Mouse (Mus musculus): Measurements from ENCODE around the gene Lrrk1. TPM values are rescaled to one million over a fixed set of nuclear protein-coding genes. Genes with fewer than 3 reads are reported as not detected.

Lrrk1 gene
- total RNA-seq (2017) = 30.2 to 96.4 TPM (median 40.2 TPM) in 3 replicates

- ATAC-seq (replicated peaks; ENCODE audit: insufficient number of reproducible peaks, low FRiP score, low TSS enrichment, poor library complexity, severe bottlenecking) = peak; percentile 45
Observed at GRCm38 (mm10) chr7:66387813-66388521, at the start of gene Lrrk1. Gene Lrrk1 (minus strand): TSS chr7:66388350.

- peak; percentile 68; the same call in 1 of the 2 replicates for ATAC-seq (replicated peaks; ENCODE audit: insufficient number of reproducible peaks, low FRiP score, low TSS enrichment, poor library complexity, severe bottlenecking)
Observed at GRCm38 (mm10) chr7:66434453-66434935, 46.3 kb upstream of the Lrrk1 start.

- ATAC-seq (replicated peaks; ENCODE audit: insufficient number of reproducible peaks, low FRiP score, low TSS enrichment, poor library complexity, severe bottlenecking) = no peak
Observed at GRCm38 (mm10) chr7:66427437-66428161, 39.4 kb upstream of the Lrrk1 start, which contains the start of gene Aldh1a3. Gene Aldh1a3 (minus strand): TSS chr7:66427517.

DNA sequence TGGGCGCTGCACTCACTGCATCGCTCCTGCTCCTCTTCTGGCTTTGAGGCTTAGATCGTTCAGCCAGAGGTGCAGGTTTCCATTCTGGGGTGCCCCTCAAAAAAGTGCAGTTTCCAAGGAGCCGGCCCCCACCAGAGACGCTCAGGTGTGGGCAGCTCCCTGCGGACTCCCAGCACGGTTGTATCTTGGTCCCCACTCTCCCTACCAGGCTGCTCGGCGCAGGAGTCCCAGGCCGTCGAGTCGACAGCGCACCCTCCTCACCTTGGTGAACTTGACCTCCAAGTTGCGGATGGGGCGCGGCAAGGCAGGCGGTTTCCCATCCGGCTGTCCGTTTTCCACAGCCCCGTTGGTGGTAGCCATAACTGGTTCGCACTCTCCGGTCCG, 38.9 kb upstream of the Lrrk1 start:
- no peak for ATAC-seq (replicated peaks; ENCODE audit: insufficient number of reproducible peaks, low FRiP score, low TSS enrichment, poor library complexity, severe bottlenecking)

DNA sequence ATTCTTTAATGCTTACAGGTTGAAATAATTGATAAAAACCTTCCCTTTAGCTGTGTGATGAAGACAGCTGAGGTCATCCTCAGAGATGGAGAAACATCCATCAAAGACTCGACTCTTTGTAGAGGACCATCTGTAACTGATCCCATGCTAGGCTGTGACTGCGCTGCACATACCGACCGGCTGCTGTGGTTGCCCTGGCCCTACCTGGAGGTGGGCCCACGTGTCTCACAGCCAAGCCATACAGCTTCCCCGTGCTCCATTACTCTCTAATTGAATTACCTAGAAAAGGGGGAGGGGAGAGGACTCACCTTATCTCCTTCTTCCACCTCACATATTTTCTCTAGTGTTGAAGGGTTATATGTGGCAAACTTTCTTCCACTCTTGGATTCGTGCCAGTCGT, 33.8 kb upstream of the Lrrk1 start:
- no peak for ATAC-seq (replicated peaks; ENCODE audit: insufficient number of reproducible peaks, low FRiP score, low TSS enrichment, poor library complexity, severe bottlenecking)

- no peak for ATAC-seq (replicated peaks; ENCODE audit: insufficient number of reproducible peaks, low FRiP score, low TSS enrichment, poor library complexity, severe bottlenecking)
Observed at GRCm38 (mm10) chr7:66418981-66419380, 30.8 kb upstream of the Lrrk1 start.

DNA sequence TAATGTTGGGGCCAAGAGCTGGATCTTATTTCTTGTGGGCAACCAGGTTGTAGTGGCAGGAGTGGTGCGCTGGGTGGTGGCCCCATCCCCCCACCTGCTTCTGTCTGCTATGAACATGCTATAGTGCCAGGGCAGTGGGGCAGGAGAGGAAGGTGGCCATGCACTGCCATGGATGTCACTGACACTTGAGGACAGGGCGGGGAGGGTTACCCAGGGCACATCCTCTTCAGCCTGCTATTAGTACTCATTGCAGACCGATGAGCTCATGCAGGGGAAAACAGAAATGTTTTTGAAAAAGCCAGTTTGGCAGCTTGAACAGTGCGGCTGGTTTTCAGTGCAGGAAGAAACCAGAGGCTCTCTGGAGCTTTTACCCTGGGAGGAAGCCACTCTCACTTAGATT, 28.7 kb upstream of the Lrrk1 start:
- no peak for ATAC-seq (replicated peaks; ENCODE audit: insufficient number of reproducible peaks, low FRiP score, low TSS enrichment, poor library complexity, severe bottlenecking)

DNA sequence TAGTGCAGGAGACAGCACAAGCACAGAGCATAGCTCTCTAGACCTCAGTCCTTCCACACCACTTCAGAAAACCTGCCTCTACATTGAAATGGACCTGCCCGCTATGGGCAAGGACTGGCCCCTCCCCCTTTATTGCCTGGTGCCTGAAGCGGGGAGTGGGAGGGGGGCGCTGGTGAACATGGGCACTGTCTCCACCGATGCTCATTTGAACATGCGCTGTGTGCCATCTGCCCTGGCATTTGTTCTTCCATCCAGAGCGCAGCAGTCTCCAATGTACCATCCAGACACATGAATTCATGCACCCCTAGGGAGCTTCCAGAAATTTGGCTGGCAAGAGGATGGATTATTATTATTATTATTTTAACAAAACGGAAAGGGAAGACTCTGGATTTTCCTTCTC, 24.9 kb upstream of the Lrrk1 start:
- ATAC-seq (replicated peaks; ENCODE audit: insufficient number of reproducible peaks, low FRiP score, low TSS enrichment, poor library complexity, severe bottlenecking) = no peak

GRCm38 (mm10) chr7:66409433-66409832, 21.3 kb upstream of the Lrrk1 start:
- ATAC-seq (replicated peaks; ENCODE audit: insufficient number of reproducible peaks, low FRiP score, low TSS enrichment, poor library complexity, severe bottlenecking) = no peak

GRCm38 (mm10) chr7:66406971-66407370, 18.8 kb upstream of the Lrrk1 start:
- ATAC-seq (replicated peaks; ENCODE audit: insufficient number of reproducible peaks, low FRiP score, low TSS enrichment, poor library complexity, severe bottlenecking) = no peak

DNA sequence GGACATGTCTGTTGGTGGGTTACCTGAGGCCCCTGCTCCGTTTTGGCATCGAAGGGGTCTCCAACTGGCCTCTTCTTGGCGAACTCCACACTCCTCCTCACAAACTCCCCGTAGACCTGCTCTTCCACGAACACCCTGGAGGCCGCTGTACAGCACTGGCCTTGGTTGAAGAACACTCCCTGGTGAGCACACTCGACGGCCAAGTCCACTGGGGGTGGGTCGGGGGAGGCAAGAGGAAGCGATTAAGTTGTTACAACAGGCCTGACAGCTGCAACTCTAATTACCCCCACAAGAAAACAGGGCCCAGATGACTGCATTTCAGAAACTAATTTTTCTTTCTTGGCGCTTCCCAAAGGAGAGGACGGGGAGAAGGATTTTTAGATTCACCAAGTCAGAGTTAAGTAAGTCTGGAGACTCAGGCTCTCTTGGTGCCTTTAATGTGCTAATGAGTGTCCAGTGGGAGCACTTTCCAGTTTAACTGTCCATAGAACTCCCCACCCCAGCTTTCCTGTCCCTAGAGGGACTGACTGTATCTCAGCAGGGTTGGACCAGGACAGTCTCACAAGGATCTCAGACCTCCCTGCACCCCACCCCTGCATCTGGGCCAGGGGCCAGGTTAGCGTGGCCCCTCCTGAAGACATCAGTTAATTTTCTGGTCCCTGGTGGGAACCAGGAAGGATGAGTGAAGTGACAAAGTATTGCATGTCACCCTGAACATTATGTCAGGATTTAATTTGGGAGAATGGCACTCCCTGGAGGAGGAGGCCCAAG, 18.0 kb upstream of the Lrrk1 start:
- no peak for ATAC-seq (replicated peaks; ENCODE audit: insufficient number of reproducible peaks, low FRiP score, low TSS enrichment, poor library complexity, severe bottlenecking)

GRCm38 (mm10) chr7:66405541-66405940, 17.4 kb upstream of the Lrrk1 start:
- no peak for ATAC-seq (replicated peaks; ENCODE audit: insufficient number of reproducible peaks, low FRiP score, low TSS enrichment, poor library complexity, severe bottlenecking)

DNA sequence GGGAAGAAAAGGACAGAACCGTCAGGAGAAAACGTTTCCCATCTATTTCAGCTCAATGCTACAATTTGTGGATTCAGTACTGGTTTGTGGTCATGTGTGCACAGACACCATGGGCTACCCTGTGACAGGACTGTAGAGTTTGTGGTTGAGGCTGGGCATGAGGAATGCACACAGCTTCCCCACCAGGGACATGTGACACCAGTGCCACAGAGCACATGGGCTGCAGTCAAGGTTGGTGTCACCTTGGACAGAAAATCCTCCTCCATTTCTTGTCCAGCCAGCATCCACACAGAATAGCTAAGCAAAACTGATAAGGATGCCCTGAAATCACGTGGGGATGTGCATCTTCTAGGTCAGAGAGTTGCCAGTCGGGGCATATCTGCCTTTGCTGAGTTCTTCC, 16.7 kb upstream of the Lrrk1 start:
- ATAC-seq (replicated peaks; ENCODE audit: insufficient number of reproducible peaks, low FRiP score, low TSS enrichment, poor library complexity, severe bottlenecking) = no peak

DNA sequence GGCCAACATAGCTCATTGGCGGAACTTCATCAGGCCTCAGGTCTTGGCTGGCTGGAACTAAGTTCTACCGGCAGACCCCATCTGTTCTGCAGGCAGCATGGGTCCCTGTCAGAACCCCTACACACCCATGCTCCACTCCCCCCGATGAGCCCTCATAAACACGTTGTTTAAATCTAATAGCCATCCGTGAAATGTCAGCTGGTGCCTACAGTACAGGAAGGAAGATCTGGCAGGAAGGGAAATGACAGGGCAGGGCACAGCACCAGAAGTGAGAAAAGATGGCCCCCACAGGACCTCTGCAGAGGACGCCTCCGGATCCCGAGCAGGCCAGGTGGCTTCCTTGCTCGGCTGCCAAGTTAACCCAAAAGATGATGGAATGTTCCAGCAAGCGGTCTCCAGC, 16.0 kb upstream of the Lrrk1 start:
- no peak for ATAC-seq (replicated peaks; ENCODE audit: insufficient number of reproducible peaks, low FRiP score, low TSS enrichment, poor library complexity, severe bottlenecking)

DNA sequence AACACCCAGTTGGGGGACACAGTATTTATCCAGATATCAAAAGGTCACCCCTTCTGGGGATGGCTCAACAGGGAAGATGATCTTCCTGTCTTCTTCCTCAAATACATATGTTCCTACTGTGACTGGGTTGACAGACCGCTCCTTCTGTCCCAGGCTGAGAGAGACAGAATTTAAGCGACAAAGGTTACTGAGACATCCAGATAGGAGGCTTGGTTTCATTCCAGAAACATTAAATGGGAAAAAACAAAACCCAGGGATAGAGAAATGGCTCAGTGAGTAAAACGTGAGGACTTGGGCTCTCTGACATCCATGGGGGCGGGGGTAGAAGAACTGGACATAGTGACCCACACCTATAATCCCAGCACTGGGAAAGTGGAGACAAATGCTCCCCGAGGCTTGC, 14.7 kb upstream of the Lrrk1 start:
- no peak for ATAC-seq (replicated peaks; ENCODE audit: insufficient number of reproducible peaks, low FRiP score, low TSS enrichment, poor library complexity, severe bottlenecking)

DNA sequence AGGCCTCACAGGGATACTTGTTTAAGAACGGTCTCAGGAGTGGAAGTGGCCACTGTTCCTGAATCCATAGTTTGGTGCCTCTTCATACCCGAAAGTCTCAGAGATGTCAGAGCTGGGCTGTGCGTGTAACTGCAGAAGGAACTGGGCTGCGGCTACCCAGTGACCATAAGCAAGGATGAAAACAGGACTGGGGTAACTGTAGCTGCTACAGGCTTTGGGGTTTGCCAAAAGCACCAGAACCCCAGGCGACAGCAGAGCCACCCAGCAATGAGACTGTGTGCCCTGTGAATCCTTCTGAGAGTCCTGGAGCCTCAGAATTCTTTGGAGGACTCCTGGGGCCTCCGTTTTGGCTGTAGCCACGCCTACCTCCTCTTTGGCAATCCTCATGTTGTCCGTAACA, 13.5 kb upstream of the Lrrk1 start:
- ATAC-seq (replicated peaks; ENCODE audit: insufficient number of reproducible peaks, low FRiP score, low TSS enrichment, poor library complexity, severe bottlenecking) = no peak

DNA sequence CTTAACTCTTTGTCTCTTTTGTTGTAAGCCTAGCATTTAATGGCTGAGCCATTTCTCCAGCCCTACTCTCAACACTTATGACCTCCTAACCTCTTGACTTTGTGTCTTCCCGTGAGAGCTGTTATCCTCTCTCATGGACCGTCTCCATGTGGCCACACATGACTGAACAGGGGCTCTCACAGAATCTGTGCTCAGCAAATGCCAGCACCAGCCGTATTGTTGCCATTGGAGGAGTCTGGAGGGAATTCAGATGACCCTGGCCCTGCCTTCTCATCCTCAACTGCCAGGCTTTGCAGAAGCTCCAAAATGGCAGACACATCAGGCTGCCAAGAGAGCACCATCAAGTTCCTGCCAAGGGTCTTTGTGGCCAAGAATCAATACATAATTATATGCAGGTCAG, 9.1 kb upstream of the Lrrk1 start:
- ATAC-seq (replicated peaks; ENCODE audit: insufficient number of reproducible peaks, low FRiP score, low TSS enrichment, poor library complexity, severe bottlenecking) = no peak

- ATAC-seq (replicated peaks; ENCODE audit: insufficient number of reproducible peaks, low FRiP score, low TSS enrichment, poor library complexity, severe bottlenecking) = peak; percentile 79
Observed at GRCm38 (mm10) chr7:66388621-66389532, 727 bp upstream of the Lrrk1 start.

All from monocyte, adult 5-6 weeks (primary cell).